Mouse (Mus musculus) retina, postnatal 7 days (tissue): Measurements from ENCODE around the gene Kank1.
A peak's percentile ranks its signal among the peaks of the same experiment; 100 is the strongest.

Source experiments
- DNase-seq: peaks from one replicate; pipeline ENCODE4 v3.0.0-alpha.2; 2012; ENCODE audit warnings: low read depth, low spot score

Kank1 gene

DNA sequence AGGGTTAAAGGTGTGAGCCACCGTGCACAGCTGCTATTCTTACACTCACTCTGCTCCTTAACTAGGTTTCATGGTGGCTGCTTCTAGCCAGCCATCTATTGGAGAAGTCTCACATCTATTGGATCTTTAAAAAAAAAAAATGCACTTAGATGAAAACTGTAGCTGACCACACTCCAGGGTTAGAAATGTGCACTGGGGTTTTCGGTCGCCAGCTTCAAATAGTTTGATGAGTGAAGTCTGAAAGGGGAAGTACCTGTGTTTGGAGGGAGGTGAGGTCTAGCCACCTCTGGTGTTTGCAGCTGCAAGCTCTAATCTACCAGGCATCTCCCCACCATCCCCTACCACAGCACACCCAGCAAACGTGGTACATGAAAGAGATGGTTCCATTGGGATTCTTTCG, 74.2 kb downstream of the Kank1 start:
- DNase-seq, result no peak

DNA sequence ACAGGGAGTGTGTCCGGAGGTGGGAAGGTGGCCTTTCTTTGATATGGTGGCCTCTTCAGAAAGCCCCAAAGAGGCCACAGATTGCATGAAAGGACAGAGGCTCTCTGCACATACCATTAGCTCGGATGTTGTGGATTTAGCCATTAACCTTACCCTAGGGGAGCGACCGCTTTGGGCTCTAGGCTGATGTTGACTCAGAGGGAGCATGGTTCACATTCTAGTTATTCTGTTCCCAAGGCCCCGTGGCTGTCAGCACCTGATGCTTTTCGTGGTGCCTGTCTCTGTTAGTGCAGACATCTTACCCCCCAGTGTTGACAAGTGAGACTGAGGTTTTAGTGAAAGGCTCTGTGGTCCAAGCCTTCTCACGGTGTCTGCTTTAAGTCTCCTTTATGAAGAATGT, 74.9 kb downstream of the Kank1 start:
- DNase-seq, result no peak

DNA sequence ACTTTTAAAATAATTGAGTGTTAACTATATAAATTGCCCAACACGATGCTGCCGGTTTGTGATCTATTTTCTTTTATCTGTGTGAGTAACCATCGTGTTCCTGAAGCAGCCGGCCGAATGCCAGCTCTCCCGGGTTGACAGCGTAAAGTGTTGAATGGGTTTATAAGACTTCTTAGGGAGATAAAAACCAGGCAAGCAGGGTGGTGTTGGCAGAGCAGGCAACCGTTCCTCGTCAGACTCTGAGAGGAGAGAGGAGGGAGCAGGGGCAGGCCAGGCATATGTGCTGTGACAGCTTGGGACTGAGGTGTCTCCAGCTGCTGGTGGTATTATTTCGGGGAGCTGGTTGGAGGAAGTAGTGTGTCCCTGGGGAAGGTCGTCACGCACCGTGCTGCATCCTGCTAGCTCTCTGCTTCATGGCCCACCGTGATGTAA, 78.7 kb downstream of the Kank1 start:
- no peak for DNase-seq

DNA sequence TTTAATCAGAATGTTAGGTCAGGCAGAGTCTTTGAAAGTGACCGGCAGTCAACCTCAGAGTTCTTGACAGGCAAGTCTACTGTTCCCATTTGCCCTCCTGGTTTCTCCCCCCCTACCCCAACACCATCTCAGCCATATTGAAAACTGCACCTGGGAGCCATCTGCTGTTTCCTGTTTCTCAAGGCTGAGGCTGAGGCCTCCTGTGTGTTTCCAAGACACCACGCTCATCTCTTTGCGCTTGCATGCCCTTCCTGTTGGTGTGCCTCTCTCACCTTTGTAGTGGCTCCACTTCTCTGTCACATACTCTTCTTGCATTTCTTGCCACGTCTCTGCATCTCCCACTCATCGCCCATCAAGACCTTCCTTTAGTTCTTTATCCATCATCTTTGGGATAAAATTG, 79.2 kb downstream of the Kank1 start:
- DNase-seq, result no peak

DNA sequence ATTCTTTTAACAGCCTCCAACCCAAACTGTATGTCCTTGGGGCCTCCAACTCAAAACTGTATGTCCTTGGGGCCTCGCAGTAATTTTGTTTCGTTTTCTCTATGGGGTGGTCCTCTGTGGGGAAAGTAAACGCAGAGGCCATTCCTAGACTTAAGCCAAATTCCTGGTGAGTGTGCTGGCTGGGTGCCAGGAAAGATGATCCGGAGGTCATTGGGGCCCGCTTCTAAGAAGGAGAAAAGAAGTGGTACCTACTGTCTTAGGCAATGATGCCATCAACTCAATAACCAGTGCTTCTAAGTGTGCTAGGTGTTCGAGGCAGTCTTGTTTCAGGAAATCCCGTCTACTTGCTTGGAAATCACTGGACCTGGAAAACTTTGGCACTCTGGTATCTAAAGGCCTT, 87.5 kb downstream of the Kank1 start:
- DNase-seq, result no peak

DNA sequence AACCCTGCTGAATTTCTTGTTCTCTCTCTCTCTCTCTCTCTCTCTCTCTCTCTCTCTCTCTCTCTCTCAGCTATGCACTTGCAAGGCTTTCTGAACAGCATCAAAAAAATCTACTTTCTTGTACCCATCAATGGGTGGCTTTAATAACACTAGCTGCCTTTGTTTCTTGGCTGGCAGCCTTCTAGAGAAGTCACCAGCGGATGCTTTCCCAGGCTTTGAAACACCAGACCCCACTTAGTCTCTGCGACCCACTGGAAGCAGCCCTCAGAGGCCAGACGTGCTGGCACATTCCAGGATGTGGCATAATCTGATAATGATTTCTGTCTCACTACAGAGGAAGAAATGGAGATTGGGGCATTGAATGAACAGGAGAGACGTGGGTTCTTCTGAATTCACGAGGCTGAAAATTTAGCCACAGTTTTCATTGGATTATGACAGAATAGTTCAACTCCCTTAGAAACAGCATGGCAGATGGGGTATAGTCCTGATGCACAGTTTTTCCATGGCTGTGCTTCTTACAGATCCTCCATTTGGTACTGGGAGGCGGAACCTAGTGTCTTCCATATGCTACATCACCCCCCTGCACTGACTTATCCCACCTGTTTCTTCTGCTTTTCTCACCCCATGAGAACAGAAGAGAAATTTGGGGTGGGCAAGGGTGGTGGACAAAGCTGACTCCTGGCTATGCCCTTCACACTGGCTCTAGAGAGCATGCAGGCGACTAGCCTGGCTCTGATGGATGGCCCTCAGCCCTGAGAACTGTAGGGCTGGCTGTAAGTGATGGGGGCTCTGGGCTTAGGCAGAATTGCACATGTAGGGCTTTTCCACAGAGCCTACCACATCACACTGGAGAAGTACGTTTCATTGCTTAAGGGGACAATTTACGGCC, 88.6 kb downstream of the Kank1 start:
- DNase-seq, result no peak

DNA sequence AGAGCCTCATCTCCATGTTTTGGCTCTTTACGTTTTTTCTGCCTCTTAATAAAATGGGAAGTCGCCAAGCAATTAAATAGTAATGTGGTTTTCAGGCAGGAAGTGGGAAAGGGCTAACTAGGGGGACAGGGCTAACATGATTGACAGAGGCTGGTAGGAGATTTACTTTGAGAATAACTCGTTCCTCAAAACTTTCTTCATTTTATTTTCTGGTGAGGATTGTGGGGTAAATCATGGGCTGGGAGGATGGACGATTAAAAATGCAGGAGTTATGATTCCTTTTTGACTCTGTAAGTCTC, 89.2 kb downstream of the Kank1 start:
- DNase-seq, result no peak

DNA sequence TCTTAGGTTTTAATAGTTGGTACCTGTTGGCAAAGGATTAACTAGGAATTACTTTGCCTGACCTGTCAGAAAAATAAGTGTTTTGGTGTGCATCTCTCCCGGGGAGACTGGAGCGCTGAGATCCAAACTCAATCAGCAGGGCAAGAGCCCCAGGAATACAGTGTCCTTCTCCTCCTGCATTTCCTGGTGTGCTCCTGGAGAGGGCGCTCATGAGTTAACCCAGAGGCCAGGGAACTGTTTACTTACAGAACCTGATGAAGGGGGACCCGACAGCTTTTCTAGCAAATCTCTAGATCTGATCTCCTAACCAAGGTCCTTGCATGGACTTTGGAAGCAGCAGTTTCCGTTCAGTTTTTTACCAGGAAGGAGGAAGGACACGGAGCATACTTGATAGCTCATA, 90.9 kb downstream of the Kank1 start:
- DNase-seq, result no peak

DNA sequence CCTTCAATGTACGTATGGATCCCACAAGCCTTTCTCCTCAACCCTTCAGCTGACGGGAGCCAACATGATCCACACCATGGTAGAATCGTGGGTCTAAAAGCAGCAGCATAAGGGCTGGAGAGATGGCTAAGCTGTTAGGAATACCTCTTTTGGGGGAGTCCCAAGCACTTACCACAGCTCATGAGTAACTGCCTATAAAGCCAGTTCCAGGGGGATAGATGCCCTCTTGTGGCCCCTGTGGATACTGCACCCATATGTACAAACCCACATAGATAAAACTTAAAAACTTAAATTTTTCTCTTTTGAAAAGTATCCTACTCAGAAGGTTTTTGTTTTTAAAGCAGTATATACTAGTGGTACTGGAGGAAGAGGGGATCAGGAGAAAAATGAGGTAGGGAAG, 97.6 kb downstream of the Kank1 start:
- DNase-seq, result peak; percentile 46

DNA sequence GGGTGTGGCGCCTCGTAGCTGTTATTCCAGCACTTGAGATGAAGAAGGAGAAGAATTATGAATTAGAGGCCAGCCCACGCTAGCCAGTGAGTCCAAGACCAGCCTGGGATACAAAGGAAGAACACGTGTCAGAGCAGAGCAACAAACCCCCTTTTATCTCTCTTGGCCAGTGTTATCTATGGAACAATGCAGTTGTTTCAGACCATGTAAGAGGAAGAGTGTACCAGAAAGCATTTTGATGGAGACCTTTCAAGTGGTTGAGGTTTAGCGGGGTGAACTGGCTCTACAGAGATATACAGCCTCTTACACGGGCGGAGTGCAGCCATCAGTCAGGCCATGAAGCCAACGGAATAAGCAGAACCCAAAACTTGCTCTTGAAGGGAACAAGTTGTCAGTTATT, 100.0 kb downstream of the Kank1 start:
- no peak for DNase-seq

DNA sequence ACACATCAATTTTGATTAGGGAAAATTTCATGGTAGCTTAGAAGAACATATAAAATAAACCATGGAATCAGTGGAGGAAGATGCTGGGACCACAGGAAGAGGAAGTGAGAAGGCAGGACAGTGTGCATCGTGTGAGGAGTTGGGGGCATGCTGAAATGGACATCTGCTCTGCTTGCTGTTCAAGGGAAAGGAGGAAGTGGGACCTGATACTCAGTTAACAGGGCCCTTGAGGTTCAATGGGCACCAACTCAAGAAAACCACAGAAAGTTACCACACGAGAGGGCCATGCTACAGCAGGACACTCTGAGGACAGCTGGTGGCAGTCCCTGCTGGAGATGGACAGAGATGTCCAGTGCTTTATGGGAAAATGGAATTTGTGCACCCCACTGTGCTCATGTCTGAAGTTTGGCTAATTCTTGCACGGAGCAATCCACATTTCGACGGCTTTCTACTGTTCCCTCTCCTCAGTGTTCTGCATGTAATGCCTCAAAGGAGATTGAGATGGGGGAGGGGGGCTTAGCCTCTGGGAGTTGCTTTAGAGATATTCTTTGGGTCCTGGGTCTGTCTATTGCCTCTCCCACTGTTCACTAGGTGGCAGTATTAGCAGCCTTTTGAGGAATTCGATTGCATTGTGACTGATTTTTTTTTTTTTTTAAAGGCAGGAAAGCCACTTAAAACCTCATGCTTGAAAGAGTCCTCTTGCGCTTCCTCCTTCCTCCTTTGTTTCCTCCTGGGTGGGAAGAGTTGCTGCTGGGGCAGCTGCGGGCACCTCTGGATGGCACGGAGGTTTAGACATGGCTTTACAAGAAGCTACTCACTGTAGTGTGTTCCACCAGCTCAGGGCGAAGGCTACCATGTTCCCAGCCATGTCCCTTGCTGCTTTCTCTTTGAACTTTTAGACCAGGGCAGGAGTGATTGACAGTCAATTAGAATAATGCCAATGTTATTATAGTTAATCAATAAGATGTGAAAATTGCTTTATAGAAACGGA, 104.2 kb downstream of the Kank1 start:
- peak; percentile 75 for DNase-seq

DNA sequence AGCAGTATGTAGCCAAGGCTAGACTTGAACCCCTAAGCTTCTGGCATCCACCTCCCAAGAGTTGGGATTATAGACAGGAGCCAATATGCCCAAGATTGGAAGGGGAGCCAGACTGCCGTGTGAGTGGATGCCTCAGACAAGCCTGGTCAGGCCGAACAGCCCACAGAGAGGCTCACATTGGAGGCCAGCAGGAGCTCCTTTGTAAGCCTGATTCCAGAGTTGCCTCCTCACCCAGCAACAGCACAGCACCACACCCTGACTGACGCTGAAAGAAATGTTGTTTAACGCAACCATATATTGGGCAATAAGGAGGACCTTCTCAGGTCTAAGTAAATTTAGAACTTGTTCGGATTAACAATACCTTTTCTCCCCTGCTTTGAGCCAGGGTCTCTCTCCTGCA, 105.3 kb downstream of the Kank1 start:
- no peak for DNase-seq

DNA sequence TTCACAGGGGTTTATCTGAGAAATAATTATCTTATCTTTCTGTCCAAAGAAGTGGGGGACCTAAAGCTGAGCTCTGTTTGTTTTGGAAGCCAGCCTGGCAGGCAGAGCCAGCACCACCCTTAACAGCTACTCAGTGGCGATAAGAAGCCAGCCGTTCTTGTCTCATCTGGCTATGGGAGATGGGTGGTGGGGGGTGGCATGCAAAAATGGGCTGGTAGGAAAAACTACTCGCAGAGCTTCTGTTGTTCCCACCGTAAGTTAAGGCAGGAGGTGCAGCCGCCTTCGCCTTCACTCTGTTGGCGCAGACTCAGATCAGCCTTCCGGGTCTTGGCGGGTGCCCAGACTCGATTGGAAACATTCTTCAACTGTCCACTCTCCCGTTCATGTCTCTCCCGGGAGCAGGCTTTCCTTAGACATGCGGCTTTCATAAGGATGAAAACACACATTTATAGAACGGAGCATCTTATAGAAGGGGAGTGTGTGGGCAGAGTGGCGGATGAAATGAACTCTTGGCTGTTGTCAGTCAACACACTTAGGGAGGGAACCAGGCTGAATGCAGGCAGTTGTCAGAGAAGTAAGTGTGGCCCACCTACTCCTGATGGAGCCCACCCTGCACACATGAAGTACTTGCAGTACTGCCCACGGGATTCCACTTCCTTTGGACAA, 107.0 kb downstream of the Kank1 start:
- no peak for DNase-seq

DNA sequence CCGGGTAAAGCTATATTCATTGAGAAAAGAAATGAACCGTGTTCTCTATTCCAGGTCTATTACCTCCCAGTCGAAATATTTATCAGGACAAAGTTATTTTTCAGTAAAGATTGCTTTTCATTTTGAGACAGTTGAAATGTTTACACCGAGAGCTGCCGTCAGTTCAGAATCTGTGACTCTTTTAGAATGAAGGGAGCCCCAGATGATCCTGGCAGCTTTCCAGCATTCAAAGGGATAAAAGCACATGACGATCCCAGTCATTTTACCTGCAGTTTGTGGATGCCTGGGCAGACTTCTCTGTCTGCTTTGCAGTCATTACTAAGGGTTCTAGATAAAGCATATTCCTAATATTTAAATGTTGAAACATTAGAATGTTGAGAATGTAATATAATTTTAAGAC, 107.6 kb downstream of the Kank1 start:
- no peak for DNase-seq

DNA sequence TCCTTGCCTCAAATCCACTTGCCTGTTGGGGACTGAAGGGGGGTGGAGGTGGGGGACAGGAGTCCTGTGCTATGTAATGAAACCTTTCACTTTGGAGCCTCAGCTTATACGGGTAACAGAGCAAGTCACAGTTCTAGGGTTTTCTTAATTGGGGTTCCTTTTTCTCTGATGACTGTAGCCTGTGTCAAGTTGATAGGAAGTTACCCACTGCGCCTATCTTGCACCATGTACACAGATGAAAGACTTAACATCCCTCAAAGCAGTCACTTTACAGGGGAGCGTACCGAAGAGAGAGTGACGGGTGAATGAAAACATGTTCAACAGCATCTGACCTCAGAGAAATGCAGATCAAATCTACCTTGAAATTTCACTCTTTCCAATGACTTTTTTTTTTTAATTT, 109.2 kb downstream of the Kank1 start:
- no peak for DNase-seq

DNA sequence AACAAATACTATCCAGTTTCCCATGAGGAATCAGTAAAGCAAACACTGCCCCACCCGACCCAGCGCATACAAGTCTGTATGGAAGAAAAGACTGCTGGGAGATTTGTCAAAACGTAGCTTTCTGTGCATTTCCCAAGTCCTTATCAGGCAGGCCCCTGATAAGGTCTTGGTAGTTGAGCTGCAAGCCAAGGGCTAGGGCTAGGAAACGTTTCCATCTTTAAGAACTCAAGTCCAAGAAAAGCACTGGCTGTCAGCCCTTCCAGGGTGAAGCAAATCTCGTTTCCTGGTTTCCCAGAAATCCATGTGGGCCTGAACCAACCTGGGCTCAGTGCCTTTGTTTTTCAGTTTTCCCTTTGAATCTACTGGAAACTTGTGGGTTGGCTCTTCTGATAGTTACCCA, 110.7 kb downstream of the Kank1 start:
- DNase-seq, result no peak

DNA sequence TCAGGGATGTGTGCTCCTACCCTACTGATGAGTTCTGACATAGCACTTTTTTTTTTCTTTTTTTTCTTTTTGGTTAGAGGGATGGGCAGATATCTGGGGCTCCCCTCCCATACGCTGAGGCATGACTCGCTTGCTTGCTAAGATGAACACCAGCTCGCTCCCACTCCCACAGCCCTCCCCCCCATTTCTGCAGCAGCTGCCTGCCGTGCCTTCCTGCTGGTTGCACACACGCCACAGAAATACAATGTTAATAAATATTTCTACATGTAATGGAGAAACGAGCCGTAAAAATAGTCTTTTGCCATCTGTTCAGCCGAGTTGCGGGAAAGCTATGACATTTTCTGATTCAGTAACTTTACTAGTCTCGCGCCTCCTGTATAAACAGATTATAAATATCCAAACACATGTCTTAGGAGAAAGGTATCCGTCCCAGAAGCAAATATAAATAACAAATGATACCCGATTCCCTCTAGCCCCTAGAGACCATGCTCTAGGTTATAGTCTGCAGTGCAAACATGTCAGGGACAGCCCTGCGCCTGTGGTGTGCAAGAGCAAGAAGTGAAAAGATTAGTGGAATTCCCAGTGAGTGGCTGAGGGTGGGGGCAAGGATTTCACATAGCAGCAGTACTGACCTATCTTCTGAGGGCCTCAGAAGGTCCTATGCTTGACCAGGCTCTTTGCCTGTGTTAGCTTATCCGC, 114.6 kb downstream of the Kank1 start:
- no peak for DNase-seq

DNA sequence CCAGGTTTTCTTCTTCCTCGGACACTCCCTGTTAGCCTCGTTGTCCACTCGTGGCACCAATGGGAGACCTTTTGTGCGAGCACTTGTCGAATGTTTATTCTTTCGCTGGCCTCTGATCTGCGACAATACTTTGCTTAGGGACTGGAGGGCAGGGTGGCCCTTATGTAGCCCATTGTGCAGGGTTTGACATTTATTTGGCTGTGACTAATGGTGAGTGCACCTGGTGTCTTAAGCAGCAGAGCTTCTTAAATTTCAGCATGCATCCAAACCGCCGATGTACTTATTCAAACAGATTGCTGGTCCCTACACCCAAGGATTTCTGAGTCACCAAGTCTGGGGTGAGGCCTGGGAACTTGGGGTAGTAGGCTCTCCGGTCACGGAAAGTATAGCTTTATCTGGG, 120.3 kb downstream of the Kank1 start:
- no peak for DNase-seq

DNA sequence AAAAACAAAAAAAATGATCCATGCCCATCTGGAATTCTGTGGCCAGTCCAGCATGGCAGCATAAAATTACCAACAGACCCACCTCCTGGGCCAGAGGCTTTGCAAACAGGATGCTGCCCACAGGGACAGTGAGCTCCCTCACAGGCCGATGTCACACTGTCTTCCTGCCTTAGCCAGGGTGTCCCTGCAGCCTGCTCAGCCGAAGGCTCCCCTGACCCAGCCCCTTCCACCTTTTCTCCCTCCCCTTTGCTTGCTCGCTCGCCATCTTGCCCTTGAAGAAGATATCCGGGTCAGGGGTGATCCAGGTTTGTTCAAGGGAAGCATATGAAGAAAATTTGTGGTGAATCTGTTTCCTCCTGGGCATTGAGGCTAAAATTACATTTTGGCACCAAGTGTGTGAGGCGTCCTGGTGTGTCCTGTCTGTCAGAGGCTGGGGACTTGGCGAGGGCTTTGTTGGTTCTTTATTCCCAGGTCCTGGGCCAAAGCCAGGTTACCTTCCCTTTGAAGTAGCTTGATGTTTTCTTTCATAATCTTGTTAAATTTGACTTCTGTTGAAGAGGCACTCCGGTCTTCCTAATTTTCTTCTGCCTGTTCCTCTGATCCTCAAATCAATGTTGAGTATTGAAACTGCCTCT, 121.8 kb downstream of the Kank1 start:
- no peak for DNase-seq

DNA sequence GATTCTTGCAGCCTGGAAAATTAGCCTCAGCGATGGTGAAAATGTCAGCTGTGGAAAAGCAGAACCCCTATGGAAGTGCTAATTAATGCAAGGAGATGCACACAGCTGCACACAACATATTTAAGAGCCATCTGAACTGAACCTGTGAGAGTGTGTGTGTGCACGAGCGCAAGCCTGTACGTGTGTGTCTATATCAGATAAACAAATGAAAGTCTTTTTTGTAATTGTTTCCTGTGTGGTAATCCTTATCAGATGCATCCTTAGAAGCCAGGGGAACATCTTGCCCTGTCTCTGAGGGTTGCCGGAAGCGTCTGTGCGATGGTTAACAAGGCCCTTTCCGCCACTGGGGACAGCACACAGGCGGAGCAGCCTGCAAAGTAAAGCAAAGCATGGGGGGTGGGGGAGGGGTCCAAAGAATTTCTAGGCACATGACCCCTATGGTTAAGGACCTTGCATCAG, 123.8 kb downstream of the Kank1 start:
- DNase-seq, result no peak

DNA sequence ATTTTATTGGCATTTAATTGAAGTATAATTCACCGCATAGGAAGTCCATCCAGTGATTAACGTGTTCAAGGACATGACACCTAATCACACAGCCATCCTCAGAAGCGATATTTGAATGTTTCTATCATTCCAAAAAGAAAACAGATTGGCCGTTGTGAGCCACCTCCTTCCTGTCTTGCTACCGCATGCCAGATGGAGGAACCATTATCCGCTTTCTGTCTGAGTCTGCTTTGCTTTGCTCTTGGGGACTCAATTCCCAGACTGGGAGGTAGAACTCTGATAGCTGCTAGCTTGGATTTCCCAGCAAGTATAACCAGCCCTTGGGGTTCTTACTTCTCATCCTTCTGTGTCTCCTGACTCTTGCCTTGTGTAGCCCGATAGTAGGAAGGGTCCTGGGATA, 125.2 kb downstream of the Kank1 start:
- DNase-seq, result no peak
